Mouse (Mus musculus): ENCODE results near the gene Pum2. TPM values are rescaled to one million over a fixed set of nuclear protein-coding genes. Genes with fewer than 3 reads are reported as not detected.
A peak's percentile ranks its signal among the peaks of the same experiment; 100 is the strongest.

Pum2 gene
- polyA plus RNA-seq, 1 experiment from 2014 or later = 63.3 TPM

DNA sequence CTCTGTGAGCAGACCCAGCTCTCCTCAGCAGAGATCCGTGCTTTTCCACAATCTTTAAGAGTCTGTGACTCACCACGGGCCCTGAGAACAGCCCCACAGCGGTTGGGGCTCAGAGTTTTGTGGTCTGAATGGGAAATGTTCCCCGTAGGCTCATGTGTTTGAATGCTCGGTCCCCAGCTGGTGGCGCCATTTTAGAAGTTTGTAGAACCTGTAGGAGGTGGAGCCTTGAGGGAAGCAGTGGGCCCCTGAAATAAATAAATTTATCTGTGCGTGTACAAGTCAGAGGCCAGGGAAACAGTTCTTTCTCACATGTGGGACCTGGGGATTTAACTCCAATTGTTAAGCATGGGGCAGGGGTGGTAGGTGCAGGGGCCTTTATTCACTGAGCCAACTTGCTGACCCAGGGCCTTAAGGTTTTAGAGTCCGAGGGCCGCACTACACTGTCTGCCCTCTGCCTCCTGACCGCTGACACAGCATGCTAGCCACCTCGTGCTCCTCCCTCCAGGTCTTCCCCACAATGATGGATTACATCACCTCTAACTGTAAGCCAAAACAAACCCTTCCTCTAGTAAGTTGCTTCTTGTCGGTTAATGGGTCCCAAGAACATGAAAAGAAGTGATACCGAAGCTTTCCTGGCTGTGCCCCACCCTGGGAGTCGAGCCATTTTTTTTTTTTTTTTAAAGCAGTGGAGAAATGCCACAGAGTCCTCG is 90.4 kb downstream of the Pum2 start:
- ATAC-seq (ENCODE audit: insufficient number of reproducible peaks, insufficient read depth, low FRiP score, low TSS enrichment) = no peak

DNA sequence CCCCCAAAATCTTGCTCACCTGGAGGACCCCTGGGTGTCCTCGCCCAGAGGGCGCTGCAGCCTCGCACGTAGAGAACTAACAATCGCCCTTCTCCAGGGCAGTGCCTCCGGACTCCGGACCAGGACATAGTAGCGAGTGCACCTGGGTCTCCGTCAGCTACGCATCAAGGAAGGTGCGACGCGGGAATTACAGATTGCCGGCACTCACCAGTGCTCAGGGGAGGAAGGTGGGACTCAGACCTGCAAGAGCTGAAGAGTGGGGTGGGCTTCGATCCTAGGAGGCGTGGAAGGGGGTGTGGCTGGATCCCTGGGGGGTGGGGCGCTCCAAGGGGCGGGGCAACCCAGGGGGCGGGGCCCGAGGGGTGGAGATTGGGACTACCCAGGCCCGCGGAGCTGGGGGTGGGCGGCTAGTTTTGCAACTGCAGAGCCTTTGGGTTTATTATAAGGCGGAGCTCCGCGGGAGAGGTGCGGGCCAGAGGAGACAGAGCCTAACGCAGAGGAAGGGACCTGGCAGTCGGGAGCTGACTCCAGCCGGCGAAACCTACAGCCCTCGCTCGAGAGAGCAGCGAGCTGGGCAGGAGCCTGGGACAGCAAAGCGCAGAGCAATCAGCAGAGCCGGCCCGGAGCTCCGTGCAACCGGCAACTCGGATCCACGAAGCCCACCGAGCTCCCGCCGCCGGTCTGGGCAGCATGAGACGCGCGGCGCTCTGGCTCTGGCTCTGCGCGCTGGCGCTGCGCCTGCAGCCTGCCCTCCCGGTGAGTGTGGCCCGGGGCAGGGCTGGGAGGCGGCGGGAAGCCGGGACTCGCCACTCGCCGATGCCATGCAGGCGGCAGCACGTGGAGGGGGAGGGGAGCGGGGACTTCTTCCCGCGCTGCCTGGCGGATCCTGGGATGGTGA is 97.3 kb downstream of the Pum2 start, which contains the start of gene Sdc1:
Sdc1 (plus strand) TSS at position 378 of the 898 bp plus-strand sequence.
- H3K9ac ChIP-seq = peak within 1 kb of the TSS; percentile 86
- WGBS = under 1% methylated on average over 66 of the region's 67 CpGs
- H3K36me3 ChIP-seq = no peaks in the 10 kb centered on the region
- H3K4me1 ChIP-seq = peaks cover 25% of the 10 kb centered on the region
- ATAC-seq (ENCODE audit: insufficient number of reproducible peaks, insufficient read depth, low FRiP score, low TSS enrichment) = peak; percentile 91
- peak within 1 kb of the TSS; percentile 89 for H3K4me3 ChIP-seq
- H3K9me3 ChIP-seq = no peaks in the 10 kb centered on the region
- peak within 1 kb of the TSS; percentile 73 for H3K4me2 ChIP-seq (replicated peaks)
- H3K27me3 ChIP-seq = no peaks in the 10 kb centered on the region
- H3K27ac ChIP-seq = peak within 1 kb of the TSS; percentile 93

More for the DNA sequence above, 90.4 kb downstream of the Pum2 start:
- H3K36me3 ChIP-seq = no peaks in the 10 kb centered on the region
- H3K4me1 ChIP-seq = peaks cover 4% of the 10 kb centered on the region; the same call in 1 of the 2 replicates
- no peak overlapping the region for H3K4me3 ChIP-seq
- H3K27me3 ChIP-seq = no peaks in the 10 kb centered on the region
- 84% methylated on average over 15 of the region's 15 CpGs for WGBS
- H3K4me2 ChIP-seq (replicated peaks) = no peak overlapping the region
- no peaks in the 10 kb centered on the region for H3K9me3 ChIP-seq
- H3K9ac ChIP-seq = no peak overlapping the region
- no peak overlapping the region for H3K27ac ChIP-seq

DNA sequence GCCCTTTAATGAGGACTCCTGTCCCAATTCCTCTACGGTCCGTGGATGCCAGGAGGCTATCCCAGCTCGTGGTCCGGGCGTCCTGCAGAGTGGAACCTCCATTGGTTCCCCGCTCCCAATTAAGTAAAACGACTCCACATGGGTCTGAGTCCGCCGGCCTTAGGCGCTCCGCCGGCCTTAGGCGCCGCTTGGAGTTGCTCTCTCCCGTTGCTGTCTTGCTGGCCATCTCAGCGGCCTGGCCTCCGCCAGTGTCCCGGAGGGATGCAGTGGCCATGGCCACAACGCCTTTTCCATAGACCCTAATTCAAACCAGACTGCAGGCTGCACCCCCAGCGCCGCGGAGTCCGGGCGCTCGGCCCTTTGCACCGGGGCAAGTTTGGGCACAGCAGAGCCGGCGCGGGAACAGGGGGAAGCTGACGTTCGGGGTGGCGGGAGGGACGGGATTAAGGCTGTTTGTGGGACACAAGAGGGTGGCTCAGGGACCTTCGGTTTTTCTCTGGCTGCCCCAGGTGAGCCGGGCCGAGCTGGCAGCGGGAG is 98.0 kb downstream of the Pum2 start:
- under 1% methylated on average over 37 of the region's 37 CpGs for WGBS
- ATAC-seq (ENCODE audit: insufficient number of reproducible peaks, insufficient read depth, low FRiP score, low TSS enrichment) = no peak

DNA sequence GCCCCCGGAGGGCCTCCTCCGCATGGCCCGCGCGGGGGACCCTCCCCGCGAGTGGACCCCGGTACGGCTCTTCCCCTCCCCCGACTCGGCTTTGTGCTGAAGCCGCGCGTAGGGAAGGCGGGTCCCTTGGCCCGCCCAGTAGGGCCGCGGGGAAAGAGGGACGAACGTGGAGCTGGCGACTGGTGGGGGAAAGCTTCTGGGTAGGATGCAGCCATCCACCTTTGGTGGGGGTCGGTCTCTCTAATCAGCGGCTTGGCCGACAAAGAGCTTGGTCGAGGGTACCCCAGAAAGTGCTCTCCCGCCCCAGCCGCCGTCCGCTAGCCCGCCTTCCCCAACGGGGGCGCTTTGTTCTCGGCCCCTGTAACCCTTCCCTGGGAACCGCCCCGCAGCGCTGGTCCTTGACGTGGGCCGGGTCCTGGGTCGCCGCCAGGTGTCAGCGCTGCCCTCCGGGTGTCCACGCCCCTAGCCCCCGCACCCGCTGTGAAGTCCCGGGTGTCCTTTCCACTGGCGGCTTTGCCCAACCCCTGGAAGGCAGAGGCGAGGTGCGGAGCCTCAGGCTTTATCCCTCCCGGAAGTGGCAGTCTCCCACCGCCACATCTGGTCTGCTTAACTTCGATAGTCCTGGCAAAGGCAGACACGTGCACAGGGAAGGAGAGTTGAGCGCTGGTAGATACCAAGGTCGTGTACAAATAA is 98.7 kb downstream of the Pum2 start:
- ATAC-seq (ENCODE audit: insufficient number of reproducible peaks, insufficient read depth, low FRiP score, low TSS enrichment) = peak; percentile 35; the same call in 1 of the 2 replicates
- under 1% methylated on average over 55 of the region's 55 CpGs for WGBS
- Histone ChIP-seq H3K4me3 (peak overlapping the region; percentile 89), H3K9ac (peak overlapping the region; percentile 86), H3K27me3 (no peaks in the 10 kb centered on the region), H3K27ac (peak overlapping the region; percentile 93), H3K4me1 (peaks cover 31% of the 10 kb centered on the region), H3K36me3 (no peaks in the 10 kb centered on the region), H3K9me3 (no peaks in the 10 kb centered on the region), H3K4me2 (replicated peaks) (peak overlapping the region; percentile 73)

More for the DNA sequence above, 98.0 kb downstream of the Pum2 start:
- H3K4me1 ChIP-seq = peaks cover 25% of the 10 kb centered on the region
- H3K36me3 ChIP-seq = no peaks in the 10 kb centered on the region
- H3K9me3 ChIP-seq = no peaks in the 10 kb centered on the region
- no peaks in the 10 kb centered on the region for H3K27me3 ChIP-seq
- H3K9ac ChIP-seq = peak overlapping the region; percentile 86
- peak overlapping the region; percentile 73 for H3K4me2 ChIP-seq (replicated peaks)
- H3K27ac ChIP-seq = peak overlapping the region; percentile 93
- peak overlapping the region; percentile 89 for H3K4me3 ChIP-seq

DNA sequence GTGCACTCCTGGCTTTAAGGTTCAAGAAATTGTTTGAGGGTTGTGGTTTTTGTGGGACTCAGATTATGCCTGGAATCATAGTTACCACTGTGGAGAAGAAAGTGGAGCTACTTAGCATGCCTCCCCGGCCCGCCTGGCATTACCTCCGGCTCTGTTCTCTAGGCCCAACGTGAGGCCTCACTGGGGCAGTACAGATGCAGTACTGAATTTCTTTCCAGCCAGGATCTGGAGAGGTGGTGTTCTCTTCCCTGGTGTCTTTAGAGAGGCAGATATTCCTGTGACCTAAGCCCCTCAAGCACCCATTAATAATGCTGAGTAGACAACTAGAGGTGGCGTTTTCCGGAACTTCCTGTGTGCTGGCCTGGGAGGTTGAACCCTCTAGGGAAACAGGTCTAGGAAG is 99.4 kb downstream of the Pum2 start:
- H3K4me3 ChIP-seq = peak overlapping the region; percentile 89
- peaks cover 35% of the 10 kb centered on the region for H3K4me1 ChIP-seq
- H3K9ac ChIP-seq = peak overlapping the region; percentile 86
- no peaks in the 10 kb centered on the region for H3K36me3 ChIP-seq
- ATAC-seq (ENCODE audit: insufficient number of reproducible peaks, insufficient read depth, low FRiP score, low TSS enrichment) = no peak
- H3K27me3 ChIP-seq = no peaks in the 10 kb centered on the region
- peak overlapping the region; percentile 73 for H3K4me2 ChIP-seq (replicated peaks)
- H3K9me3 ChIP-seq = no peaks in the 10 kb centered on the region
- 20% methylated on average over 6 of the region's 6 CpGs for WGBS
- H3K27ac ChIP-seq = peak overlapping the region; percentile 93; the same call in 1 of the 2 replicates

DNA sequence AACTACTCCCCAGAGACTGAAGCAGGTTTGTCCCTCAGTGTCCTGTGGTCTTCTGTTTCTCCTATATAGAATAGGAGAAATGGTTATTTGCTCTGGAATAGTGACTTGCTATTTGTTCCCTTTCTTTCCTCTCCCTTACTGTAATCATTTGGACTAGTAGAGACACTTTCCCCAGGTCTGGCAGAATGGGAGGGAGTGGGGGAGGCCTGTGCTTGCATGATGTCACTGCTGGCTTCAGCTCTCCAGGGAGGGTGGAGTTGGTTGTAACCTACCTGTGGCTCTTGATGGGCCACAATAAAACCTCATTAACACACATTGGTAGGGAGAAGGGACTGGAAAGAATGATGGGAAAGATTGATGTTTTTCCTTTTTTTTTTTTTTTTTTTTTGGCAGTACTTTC is 100.2 kb downstream of the Pum2 start:
- H3K9ac ChIP-seq = peak overlapping the region; percentile 5; the same call in 1 of the 2 replicates
- H3K4me3 ChIP-seq = peak overlapping the region; percentile 89; the same call in 1 of the 2 replicates
- H3K4me2 ChIP-seq (replicated peaks) = peak overlapping the region; percentile 73
- no peaks in the 10 kb centered on the region for H3K27me3 ChIP-seq
- no peaks in the 10 kb centered on the region for H3K36me3 ChIP-seq
- peaks cover 35% of the 10 kb centered on the region for H3K4me1 ChIP-seq
- no peak for ATAC-seq (ENCODE audit: insufficient number of reproducible peaks, insufficient read depth, low FRiP score, low TSS enrichment)
- no peaks in the 10 kb centered on the region for H3K9me3 ChIP-seq
- no peak overlapping the region for H3K27ac ChIP-seq

DNA sequence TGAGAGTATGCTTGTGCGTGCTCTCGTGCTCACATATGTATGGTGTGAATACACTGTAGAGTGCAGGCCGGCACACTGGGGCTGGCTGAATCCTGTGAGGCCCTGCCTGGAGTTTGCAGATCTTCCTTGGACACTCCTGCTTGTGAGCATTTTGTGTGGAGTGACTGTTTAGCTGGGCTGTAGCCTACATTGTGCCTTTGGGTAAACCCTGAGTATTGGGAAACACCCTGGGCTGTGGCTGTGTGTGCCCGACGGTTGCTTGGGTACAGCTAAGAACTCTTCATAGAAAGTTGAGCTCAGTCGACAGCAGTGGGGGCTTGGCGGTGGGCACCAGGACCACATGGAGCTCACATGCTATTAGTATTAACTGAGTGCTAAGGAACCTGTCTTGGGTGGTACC is 102.3 kb downstream of the Pum2 start:
- Histone ChIP-seq H3K4me2 (replicated peaks) (0 out of 2 replicates have a peak overlapping the region, but pooled peaks have one; percentile 1), H3K9ac (no peak overlapping the region)
- no peak for ATAC-seq (ENCODE audit: insufficient number of reproducible peaks, insufficient read depth, low FRiP score, low TSS enrichment)

DNA sequence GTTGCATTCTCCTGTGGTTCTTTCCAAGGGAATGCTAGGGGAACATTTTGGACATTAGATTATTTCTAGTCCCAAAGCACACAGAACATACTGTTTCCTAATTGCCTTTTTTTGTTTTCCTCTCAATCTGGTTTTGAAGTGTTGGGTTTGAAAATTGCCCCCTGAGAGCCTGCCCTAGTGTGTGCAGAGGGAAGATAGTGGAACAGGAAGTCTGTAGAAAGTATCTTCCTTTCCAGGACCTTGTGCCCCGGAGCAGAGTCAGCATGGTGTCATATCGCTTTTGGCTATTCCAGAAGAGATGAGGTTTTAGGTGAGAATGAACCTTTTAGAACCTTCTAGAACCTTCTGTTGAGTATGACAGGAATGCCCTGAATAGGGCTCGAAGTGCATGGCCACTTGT is 102.8 kb downstream of the Pum2 start:
- no peak overlapping the region for H3K4me3 ChIP-seq
- no peaks in the 10 kb centered on the region for H3K9me3 ChIP-seq
- peaks cover 52% of the 10 kb centered on the region for H3K4me1 ChIP-seq
- H3K36me3 ChIP-seq = no peaks in the 10 kb centered on the region
- ATAC-seq (ENCODE audit: insufficient number of reproducible peaks, insufficient read depth, low FRiP score, low TSS enrichment) = no peak
- WGBS = 88% methylated on average over 3 of the region's 3 CpGs
- no peak overlapping the region for H3K27ac ChIP-seq
- H3K4me2 ChIP-seq (replicated peaks) = no peak overlapping the region
- H3K9ac ChIP-seq = no peak overlapping the region
- no peaks in the 10 kb centered on the region for H3K27me3 ChIP-seq

More for the DNA sequence above, 102.3 kb downstream of the Pum2 start:
- Histone ChIP-seq H3K27me3 (no peaks in the 10 kb centered on the region), H3K4me1 (peaks cover 49% of the 10 kb centered on the region), H3K36me3 (no peaks in the 10 kb centered on the region), H3K4me3 (0 out of 2 replicates have a peak overlapping the region, but pooled peaks have one; percentile 5), H3K9me3 (no peaks in the 10 kb centered on the region), H3K27ac (no peak overlapping the region)
- 86% methylated on average over 7 of the region's 7 CpGs for WGBS

DNA sequence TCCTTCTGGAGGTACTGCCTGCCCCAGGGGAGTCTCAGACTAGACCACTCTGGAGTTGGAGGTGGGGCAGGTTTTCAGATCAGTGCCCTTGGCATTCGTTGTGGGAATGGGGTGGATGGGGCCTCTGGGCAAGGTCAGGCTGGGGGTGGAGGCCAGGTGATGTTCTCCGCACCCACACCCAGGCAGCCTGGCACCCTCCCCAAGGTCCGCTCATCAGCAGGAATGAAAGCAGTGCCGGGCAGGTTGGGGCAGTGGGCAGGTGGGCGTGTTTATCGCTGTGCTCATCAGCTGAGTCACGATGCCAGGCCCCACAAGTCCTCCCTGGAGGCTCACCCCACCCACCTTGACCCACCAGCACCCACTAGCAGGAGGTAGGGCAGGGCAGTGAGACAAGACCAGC is 104.2 kb downstream of the Pum2 start:
- Histone ChIP-seq H3K36me3 (no peaks in the 10 kb centered on the region), H3K4me2 (replicated peaks) (no peak overlapping the region)

DNA sequence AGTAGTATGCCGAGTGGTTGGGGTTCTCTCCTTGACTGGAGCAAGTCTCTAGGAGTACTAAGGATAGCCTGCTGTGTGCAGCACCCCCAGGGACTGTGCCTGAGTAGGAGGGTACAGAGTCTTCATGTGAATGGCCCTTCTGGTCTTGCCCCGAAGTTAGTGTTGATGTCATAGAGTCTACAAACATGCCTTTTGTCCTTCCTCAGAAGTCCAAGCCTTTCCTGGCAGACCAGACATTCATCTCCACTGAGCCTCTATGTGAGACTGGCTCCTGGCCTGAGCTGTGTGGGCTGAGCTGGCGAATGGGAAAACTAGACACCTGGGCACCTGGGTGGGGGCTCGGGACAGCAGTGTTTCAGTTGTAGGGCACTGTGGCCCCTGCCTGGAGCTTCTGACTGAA is 105.9 kb downstream of the Pum2 start:
- no peak for ATAC-seq (ENCODE audit: insufficient number of reproducible peaks, insufficient read depth, low FRiP score, low TSS enrichment)

More for the DNA sequence above, 104.2 kb downstream of the Pum2 start:
- no peak for ATAC-seq (ENCODE audit: insufficient number of reproducible peaks, insufficient read depth, low FRiP score, low TSS enrichment)
- no peak overlapping the region for H3K9ac ChIP-seq
- H3K9me3 ChIP-seq = no peaks in the 10 kb centered on the region
- H3K4me1 ChIP-seq = peaks cover 55% of the 10 kb centered on the region
- H3K27me3 ChIP-seq = no peaks in the 10 kb centered on the region
- no peak overlapping the region for H3K4me3 ChIP-seq
- WGBS = 86% methylated on average over 7 of the region's 7 CpGs
- H3K27ac ChIP-seq = no peak overlapping the region

DNA sequence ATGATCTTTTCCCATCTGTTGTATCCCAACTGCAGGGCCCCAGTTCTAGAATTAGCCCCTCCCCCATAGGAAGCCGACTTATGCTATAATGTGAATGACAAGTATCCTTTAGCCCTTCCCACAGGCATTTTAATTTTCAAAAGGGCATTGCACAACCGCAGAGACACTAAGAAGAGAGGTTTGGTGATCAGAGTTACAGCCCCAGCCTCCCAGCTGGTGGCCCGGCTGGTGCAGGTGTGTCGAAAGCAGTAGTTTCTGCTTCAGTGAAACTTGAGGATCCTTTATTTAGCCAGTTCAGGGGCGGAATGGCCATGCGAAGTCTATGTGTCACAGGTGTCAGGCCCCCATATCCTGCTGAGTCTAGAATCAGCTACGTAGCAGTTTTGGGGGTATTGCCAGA is 107.2 kb downstream of the Pum2 start:
- Histone ChIP-seq H3K9ac (no peak overlapping the region), H3K4me2 (replicated peaks) (no peak overlapping the region), H3K27me3 (no peaks in the 10 kb centered on the region), H3K4me1 (peaks cover 37% of the 10 kb centered on the region; the same call in 1 of the 2 replicates), H3K36me3 (no peaks in the 10 kb centered on the region), H3K9me3 (no peaks in the 10 kb centered on the region), H3K27ac (no peak overlapping the region), H3K4me3 (no peak overlapping the region)
- 70% methylated on average over 7 of the region's 7 CpGs for WGBS
- ATAC-seq (ENCODE audit: insufficient number of reproducible peaks, insufficient read depth, low FRiP score, low TSS enrichment) = no peak

More for the DNA sequence above, 105.9 kb downstream of the Pum2 start:
- no peak overlapping the region for H3K9ac ChIP-seq
- 85% methylated on average over 4 of the region's 4 CpGs for WGBS
- no peak overlapping the region for H3K27ac ChIP-seq
- no peaks in the 10 kb centered on the region for H3K9me3 ChIP-seq
- H3K36me3 ChIP-seq = no peaks in the 10 kb centered on the region
- no peak overlapping the region for H3K4me2 ChIP-seq (replicated peaks)
- H3K4me3 ChIP-seq = no peak overlapping the region
- H3K4me1 ChIP-seq = peaks cover 42% of the 10 kb centered on the region
- H3K27me3 ChIP-seq = no peaks in the 10 kb centered on the region
